Mouse (Mus musculus): Measurements from ENCODE around the gene Adrb1. TPM values are rescaled to one million over a fixed set of nuclear protein-coding genes. Genes with fewer than 3 reads are reported as not detected.
"Not testable (repeated sequence)": the region's sequence is repeated elsewhere in the genome, so short reads cannot be mapped to it uniquely, and the experiment has no call there.

The Adrb1 gene
- total RNA-seq, 1 experiment: 0.36 TPM

DNA sequence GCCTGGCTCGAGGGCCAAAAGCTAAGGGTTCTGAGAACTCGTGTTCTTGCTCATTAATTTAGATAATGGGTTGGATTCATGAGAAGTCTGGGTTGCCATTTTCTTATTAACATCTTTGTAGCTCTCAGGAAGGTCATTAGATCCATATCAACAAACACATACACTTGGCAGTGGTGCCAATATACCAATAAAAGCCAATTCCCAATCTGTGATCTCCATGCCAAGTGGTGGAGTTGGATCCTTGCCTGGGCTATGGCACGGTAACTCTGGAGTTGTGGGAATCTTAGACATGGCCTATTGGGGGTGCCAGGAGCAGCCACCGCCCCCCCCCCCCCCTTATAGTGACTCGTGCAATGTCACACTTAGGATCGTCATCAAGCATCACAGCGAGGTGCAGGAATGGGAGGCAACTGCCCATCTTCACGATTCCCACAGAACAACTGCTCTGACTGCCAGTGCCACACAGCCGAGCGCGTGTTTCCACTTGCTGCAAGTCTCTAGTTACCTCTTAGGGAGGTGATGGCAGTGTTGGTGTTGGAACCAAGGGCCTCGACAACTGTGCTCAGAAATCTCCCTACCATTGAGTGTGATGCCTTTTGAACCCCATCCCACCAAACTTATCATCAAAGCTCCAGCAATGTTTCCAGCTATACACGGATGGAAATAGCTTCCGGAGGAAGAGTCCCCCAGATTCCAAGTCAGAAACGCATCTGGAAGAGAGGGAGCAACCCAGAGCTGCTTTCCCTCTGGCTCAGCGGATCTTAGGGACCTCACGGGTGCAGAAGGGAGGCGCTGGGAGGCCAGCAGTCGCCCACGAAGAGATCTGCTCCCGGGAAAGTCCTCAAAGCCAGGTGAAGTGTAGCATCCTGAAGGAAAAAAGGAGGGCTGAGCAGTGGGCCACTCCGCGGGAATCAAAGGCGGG is 53.2 kb downstream of the Adrb1 start:
- peaks cover 4 to 15% of the 10 kb centered on the region in 2 experiments; a peak in 3 of 4 replicates for H3K4me1 ChIP-seq (ENCODE audit: control insufficient read depth in 2 of 2, insufficient read depth in 2 of 2, low read length in 2 of 2, poor library complexity in 1 of 2)
- no peak for DNase-seq (ENCODE audit: low read depth, low spot score)
- no peaks in the 10 kb centered on the region for H3K36me3 ChIP-seq (ENCODE audit: control insufficient read depth, insufficient read depth, low read length, poor library complexity, severe bottlenecking)
- no peaks in the 10 kb centered on the region for H3K9me3 ChIP-seq (ENCODE audit: control insufficient read depth, insufficient read depth, low read depth, low read length)
- in situ Hi-C loops (cut with MboI; ENCODE audit: low sequenced_read_pairs in 2 of 2, unreplicated experiment in 2 of 2): no loop called here
- H3K4me3 ChIP-seq (ENCODE audit: insufficient read depth in 1 of 2, low read depth in 1 of 2, low read length in 2 of 2, poor library complexity in 1 of 2, severe bottlenecking in 1 of 2): no peak overlapping the region
- no peak overlapping the region for H3K9ac ChIP-seq (ENCODE audit: insufficient read depth, low read depth, low read length, poor library complexity, severe bottlenecking)
- no peak overlapping the region for H3K27ac ChIP-seq (ENCODE audit: insufficient read depth, low read depth, low read length, poor library complexity, severe bottlenecking)
- TF ChIP-seq MAFK (IDR thresholded peaks at IDR 0.05; ENCODE audit: insufficient read depth, low read depth, low read length): no peak
- no peak for TF ChIP-seq CHD2 (IDR thresholded peaks at IDR 0.05; ENCODE audit: low read depth, low read length)
- no peak for TF ChIP-seq ZC3H11A (IDR thresholded peaks at IDR 0.05; ENCODE audit: borderline replicate concordance, low read depth, low read length)
- TF ChIP-seq ZNF384 (IDR thresholded peaks at IDR 0.05; ENCODE audit: low read depth, low read length): no peak
- TF ChIP-seq HCFC1 (IDR thresholded peaks at IDR 0.05; ENCODE audit: borderline replicate concordance, insufficient read depth, low read length): no peak

DNA sequence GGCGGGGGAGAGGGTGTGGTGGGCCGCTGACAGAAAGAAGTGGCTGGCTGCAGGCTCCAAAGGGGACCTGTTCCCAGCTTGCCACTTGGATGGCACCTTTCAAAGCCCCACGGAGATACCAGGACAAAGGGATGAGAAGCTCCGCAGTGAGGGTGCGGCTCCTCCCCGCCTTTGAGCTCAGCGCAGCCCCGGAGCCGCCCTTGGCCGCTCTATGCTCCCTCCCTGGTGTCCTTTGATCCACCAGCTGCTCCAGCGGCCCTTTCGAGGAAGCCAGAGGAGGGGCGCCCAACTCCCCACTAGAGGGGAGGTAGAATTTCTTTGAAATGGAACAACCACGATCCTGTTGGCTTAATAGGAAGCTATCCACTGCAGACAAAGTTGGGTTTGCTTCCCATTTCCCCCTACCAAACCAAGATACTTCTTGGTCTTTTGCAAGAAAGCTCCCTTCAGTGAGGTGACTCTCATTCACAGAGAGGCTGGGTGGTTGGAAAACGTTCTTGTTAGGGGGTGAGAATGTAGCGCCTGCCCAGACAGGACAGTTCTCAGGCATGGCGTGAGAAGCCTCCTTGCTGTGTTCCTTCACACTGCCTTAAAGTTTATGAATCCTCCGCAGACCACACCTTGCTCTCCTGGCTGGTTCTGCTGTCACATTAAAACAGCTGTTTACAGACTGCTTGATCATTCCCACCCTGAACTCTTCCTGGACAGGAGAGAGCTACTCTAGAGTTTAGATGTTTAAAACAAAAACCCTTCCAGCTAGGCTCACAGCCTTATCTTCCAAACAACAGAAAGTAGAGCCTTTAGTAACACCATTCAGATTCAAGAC is 54.1 kb downstream of the Adrb1 start:
- H3K4me3 ChIP-seq (ENCODE audit: insufficient read depth in 1 of 2, low read depth in 1 of 2, low read length in 2 of 2, poor library complexity in 1 of 2, severe bottlenecking in 1 of 2): peak overlapping the region in 1 of 2 experiments; percentile 26; a peak in 1 of 4 replicates
- no peak overlapping the region for H3K27ac ChIP-seq (ENCODE audit: insufficient read depth, low read depth, low read length, poor library complexity, severe bottlenecking)
- in situ Hi-C loops (cut with MboI; ENCODE audit: low sequenced_read_pairs in 2 of 2, unreplicated experiment in 2 of 2): no loop called here
- H3K4me1 ChIP-seq (ENCODE audit: control insufficient read depth in 2 of 2, insufficient read depth in 2 of 2, low read length in 2 of 2, poor library complexity in 1 of 2): peaks cover 4 to 15% of the 10 kb centered on the region in 2 experiments; a peak in 3 of 4 replicates
- H3K9ac ChIP-seq (ENCODE audit: insufficient read depth, low read depth, low read length, poor library complexity, severe bottlenecking): no peak overlapping the region
- no peaks in the 10 kb centered on the region for H3K36me3 ChIP-seq (ENCODE audit: control insufficient read depth, insufficient read depth, low read length, poor library complexity, severe bottlenecking)
- TF ChIP-seq MAFK (IDR thresholded peaks at IDR 0.05; ENCODE audit: insufficient read depth, low read depth, low read length): no peak
- no peaks in the 10 kb centered on the region for H3K9me3 ChIP-seq (ENCODE audit: control insufficient read depth, insufficient read depth, low read depth, low read length)
- DNase-seq (ENCODE audit: low read depth, low spot score): peak; percentile 29

- H3K9ac ChIP-seq (ENCODE audit: insufficient read depth, low read depth, low read length, poor library complexity, severe bottlenecking): no peak overlapping the region
- peak; percentile 25 for DNase-seq (ENCODE audit: low read depth, low spot score)
- TF ChIP-seq ZC3H11A (IDR thresholded peaks at IDR 0.05; ENCODE audit: borderline replicate concordance, low read depth, low read length): peak; percentile 82; the same call in 1 of the 2 replicates
- no peak for TF ChIP-seq ZNF384 (IDR thresholded peaks at IDR 0.05; ENCODE audit: low read depth, low read length)
- no peak overlapping the region for H3K4me3 ChIP-seq (ENCODE audit: insufficient read depth in 1 of 2, low read depth in 1 of 2, low read length in 2 of 2, poor library complexity in 1 of 2, severe bottlenecking in 1 of 2)
- peaks cover 4 to 15% of the 10 kb centered on the region in 2 experiments; a peak in 3 of 4 replicates for H3K4me1 ChIP-seq (ENCODE audit: control insufficient read depth in 2 of 2, insufficient read depth in 2 of 2, low read length in 2 of 2, poor library complexity in 1 of 2)
- H3K36me3 ChIP-seq (ENCODE audit: control insufficient read depth, insufficient read depth, low read length, poor library complexity, severe bottlenecking): no peaks in the 10 kb centered on the region
- H3K9me3 ChIP-seq (ENCODE audit: control insufficient read depth, insufficient read depth, low read depth, low read length): no peaks in the 10 kb centered on the region
- in situ Hi-C loops (cut with MboI; ENCODE audit: low sequenced_read_pairs in 2 of 2, unreplicated experiment in 2 of 2): no loop called here
- H3K27ac ChIP-seq (ENCODE audit: insufficient read depth, low read depth, low read length, poor library complexity, severe bottlenecking): no peak overlapping the region
Measured at GRCm38 (mm10) chr19:56776719-56777382, 54.9 kb downstream of the Adrb1 start.

GRCm38 (mm10) chr19:56778532-56778931 is 56.5 kb downstream of the Adrb1 start:
- H3K4me1 ChIP-seq (ENCODE audit: control insufficient read depth in 2 of 2, insufficient read depth in 2 of 2, low read length in 2 of 2, poor library complexity in 1 of 2): peaks cover 4 to 15% of the 10 kb centered on the region in 2 experiments; a peak in 3 of 4 replicates
- H3K27ac ChIP-seq (ENCODE audit: insufficient read depth, low read depth, low read length, poor library complexity, severe bottlenecking); H3K36me3 ChIP-seq (ENCODE audit: control insufficient read depth, insufficient read depth, low read length, poor library complexity, severe bottlenecking); DNase-seq (ENCODE audit: low read depth, low spot score); H3K4me3 ChIP-seq (ENCODE audit: insufficient read depth in 1 of 2, low read depth in 1 of 2, low read length in 2 of 2, poor library complexity in 1 of 2, severe bottlenecking in 1 of 2); H3K9me3 ChIP-seq (ENCODE audit: control insufficient read depth, insufficient read depth, low read depth, low read length); H3K9ac ChIP-seq (ENCODE audit: insufficient read depth, low read depth, low read length, poor library complexity, severe bottlenecking); in situ Hi-C loops (cut with MboI; ENCODE audit: low sequenced_read_pairs in 2 of 2, unreplicated experiment in 2 of 2): not testable (repeated sequence)

Other genes with a start within 250 kb of the Adrb1 start
- 10.1 and 10.7 TPM in 2 replicates for gene Dclre1a, start 174.0 kb upstream of the Adrb1 start, total RNA-seq (2012; rRNA removed)
- gene Nhlrc2, start 173.9 kb upstream of the Adrb1 start, total RNA-seq (2012; rRNA removed): 15.3 and 15.9 TPM in 2 replicates
- 16.3 and 16.9 TPM in 2 replicates for gene Ccdc186, start 100.0 kb downstream of the Adrb1 start, total RNA-seq (2012; rRNA removed)
- 0.69 and 0.94 TPM in 2 replicates for gene Tdrd1, start 104.0 kb downstream of the Adrb1 start, total RNA-seq (2012; rRNA removed)
- 3.0 and 5.9 TPM in 2 replicates for gene Vwa2, start 152.1 kb downstream of the Adrb1 start, total RNA-seq (2012; rRNA removed)

All from ES-E14 (cell line).